Mouse (Mus musculus): ENCODE data around the gene Tbc1d24.

DNA sequence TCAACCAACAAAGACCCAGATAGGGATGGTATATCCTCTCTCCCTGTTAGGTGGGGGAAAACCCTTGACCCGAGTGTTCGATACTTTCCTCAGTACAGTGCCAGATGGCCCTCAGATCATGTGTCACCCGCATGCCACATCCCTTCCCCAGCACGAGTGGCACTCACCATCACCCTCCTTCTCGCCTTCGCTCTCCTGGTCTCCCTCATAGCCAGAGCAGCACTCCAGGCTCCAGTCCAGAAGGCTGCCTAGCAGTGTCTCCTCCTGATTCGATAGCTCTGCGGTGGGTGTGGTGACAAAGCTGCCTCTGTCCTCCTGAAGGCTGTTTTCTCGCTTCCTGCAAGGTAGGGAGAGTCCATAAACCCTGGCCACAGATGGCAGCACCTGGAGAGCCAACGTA is 19.4 kb upstream of the Tbc1d24 start:
- TF ChIP-seq CTCF (IDR thresholded peaks at IDR 0.05): no peak
- TF ChIP-seq EP300 (IDR thresholded peaks at IDR 0.05; ENCODE audit: insufficient read depth, low read depth, low read length): no peak

Measured in heart, adult 2 months (tissue).